16 mouse cellular contexts compared by ENCODE assay signal in genomic region chr12:84013130-84013529, GRCm38 (mm10). TPM values are rescaled to one million over a fixed set of nuclear protein-coding genes. Genes with fewer than 3 reads are reported as not detected.
DNase-seq lines count a peak whose midpoint lies in the region; ATAC-seq and TF ChIP-seq lines count a peak whose summit lies in the region.
"Had no signal": no experiment of that assay in that cellular context is flagged by ENCODE, and none has a peak within 500 bp of the region (broad histone marks: within the 10 kb centered on the region; RNA-seq: fewer than 3 reads in every experiment).

No protein-coding gene starts in this region.

- DNase-seq in hindbrain, embryonic 14.5 days (ENCODE audit: low spot score) = no peak
- no peak for DNase-seq in hindbrain, embryonic 10.5 days (ENCODE audit: low spot score)
- no peak for DNase-seq in lung, embryonic 14.5 days
- DNase-seq in lung, adult 18-20 months = no peak
- DNase-seq in adrenal gland, postnatal 14 days = no peak
- DNase-seq: adrenal gland, adult 8-10 months; heart, postnatal 4 days; thymus, adult 2 months had no signal

- no peaks in the 10 kb centered on the region; the same call in 1 of the 2 replicates for H3K36me3 ChIP-seq in hindbrain, embryonic 14.5 days (replicated peaks; ENCODE audit: control insufficient read depth, insufficient read depth)
- peaks cover 25% of the 10 kb centered on the region for H3K36me3 ChIP-seq in hindbrain, embryonic 10.5 days
- H3K36me3 ChIP-seq in lung, embryonic 14.5 days (ENCODE audit: insufficient read depth) = peaks cover 16% of the 10 kb centered on the region
- H3K36me3 ChIP-seq in hindbrain, embryonic 16.5 days (ENCODE audit: control insufficient read depth, insufficient read depth, low read length) = no peaks in the 10 kb centered on the region
- H3K36me3 ChIP-seq in neural tube, embryonic 15.5 days = no peaks in the 10 kb centered on the region; the same call in 1 of the 2 replicates

- H3K27ac ChIP-seq in hindbrain, embryonic 14.5 days = no peak overlapping the region
- H3K27ac ChIP-seq in hindbrain, embryonic 10.5 days = no peak overlapping the region
- H3K27ac ChIP-seq in lung, embryonic 14.5 days (ENCODE audit: low read depth) = no peak overlapping the region
- no peak overlapping the region for H3K27ac ChIP-seq in hindbrain, embryonic 16.5 days (ENCODE audit: low read depth, low read length)
- H3K27ac ChIP-seq in neural tube, embryonic 15.5 days (replicated peaks) = no peak overlapping the region
- H3K27ac ChIP-seq: kidney, embryonic 15.5 days had no signal

- peak overlapping the region; percentile 19; the same call in 1 of the 2 replicates for H3K4me2 ChIP-seq in hindbrain, embryonic 14.5 days (replicated peaks)
- 0 out of 2 replicates have a peak overlapping the region, but pooled peaks have one; percentile 4 for H3K4me2 ChIP-seq in lung, embryonic 14.5 days
- peak overlapping the region; percentile 55 for H3K4me2 ChIP-seq in hindbrain, embryonic 16.5 days (ENCODE audit: low read length)
- H3K4me2 ChIP-seq in neural tube, embryonic 15.5 days = peak overlapping the region; percentile 60
- H3K4me2 ChIP-seq: kidney, embryonic 15.5 days had no signal

- H3K4me1 ChIP-seq in hindbrain, embryonic 14.5 days (replicated peaks; ENCODE audit: control insufficient read depth, insufficient read depth, low read length) = peaks cover 22% of the 10 kb centered on the region
- peaks cover 50% of the 10 kb centered on the region for H3K4me1 ChIP-seq in hindbrain, embryonic 10.5 days (replicated peaks)
- H3K4me1 ChIP-seq in lung, embryonic 14.5 days (ENCODE audit: insufficient read depth) = peaks cover 11% of the 10 kb centered on the region
- peaks cover 8% of the 10 kb centered on the region for H3K4me1 ChIP-seq in hindbrain, embryonic 16.5 days (ENCODE audit: control insufficient read depth, insufficient read depth, low read depth, low read length)
- peaks cover 28% of the 10 kb centered on the region for H3K4me1 ChIP-seq in neural tube, embryonic 15.5 days

- no peak for ATAC-seq in hindbrain, embryonic 14.5 days (ENCODE audit: low FRiP score)
- no peak for ATAC-seq in lung, embryonic 14.5 days (ENCODE audit: insufficient read depth)
- no peak for ATAC-seq in hindbrain, embryonic 16.5 days
- ATAC-seq in neural tube, embryonic 15.5 days (ENCODE audit: low FRiP score) = no peak
- no peak for ATAC-seq in cerebellum, adult (ENCODE audit: insufficient number of reproducible peaks, low FRiP score, low TSS enrichment)

- no peaks in the 10 kb centered on the region for H3K9me3 ChIP-seq in hindbrain, embryonic 14.5 days (ENCODE audit: control insufficient read depth, low read length)
- no peaks in the 10 kb centered on the region for H3K9me3 ChIP-seq in hindbrain, embryonic 10.5 days
- no peaks in the 10 kb centered on the region for H3K9me3 ChIP-seq in lung, embryonic 14.5 days (ENCODE audit: low read depth, low read length)
- no peaks in the 10 kb centered on the region for H3K9me3 ChIP-seq in hindbrain, embryonic 16.5 days (ENCODE audit: control insufficient read depth, low read length)
- H3K9me3 ChIP-seq in neural tube, embryonic 15.5 days (replicated peaks) = no peaks in the 10 kb centered on the region
- H3K9me3 ChIP-seq: kidney, embryonic 15.5 days had no signal

- no peak overlapping the region for H3K4me3 ChIP-seq in hindbrain, embryonic 14.5 days (replicated peaks; ENCODE audit: low read length)
- H3K4me3 ChIP-seq in hindbrain, embryonic 10.5 days = no peak overlapping the region
- H3K4me3 ChIP-seq in lung, embryonic 14.5 days (ENCODE audit: low read depth, low read length) = no peak overlapping the region
- no peak overlapping the region for H3K4me3 ChIP-seq in hindbrain, embryonic 16.5 days (ENCODE audit: low read length)
- H3K4me3 ChIP-seq in neural tube, embryonic 15.5 days (replicated peaks) = no peak overlapping the region
- H3K4me3 ChIP-seq: kidney, embryonic 15.5 days; myocyte had no signal

- TF ChIP-seq CTCF in lung, embryonic 14.5 days (IDR thresholded peaks at IDR 0.05; ENCODE audit: low read depth) = peak; percentile 35

- H3K9ac ChIP-seq in hindbrain, embryonic 14.5 days = no peak overlapping the region
- no peak overlapping the region for H3K9ac ChIP-seq in lung, embryonic 14.5 days
- H3K9ac ChIP-seq in hindbrain, embryonic 16.5 days (ENCODE audit: low read depth, low read length) = no peak overlapping the region
- H3K9ac ChIP-seq in neural tube, embryonic 15.5 days (replicated peaks) = no peak overlapping the region
- H3K9ac ChIP-seq: kidney, embryonic 15.5 days had no signal

- 64% methylated on average over 6 of the region's 6 CpGs for WGBS in hindbrain, embryonic 14.5 days
- WGBS in hindbrain, embryonic 10.5 days = 78% methylated on average over 6 of the region's 6 CpGs
- WGBS in lung, embryonic 14.5 days = 67% methylated on average over 6 of the region's 6 CpGs
- 56% methylated on average over 6 of the region's 6 CpGs for WGBS in hindbrain, embryonic 16.5 days
- 53% methylated on average over 6 of the region's 6 CpGs for WGBS in neural tube, embryonic 15.5 days

- 0 out of 2 replicates have a peak, but pooled peaks cover 5% of the 10 kb centered on the region for H3K27me3 ChIP-seq in hindbrain, embryonic 14.5 days (ENCODE audit: control insufficient read depth, insufficient read depth, low read length)
- no peaks in the 10 kb centered on the region for H3K27me3 ChIP-seq in hindbrain, embryonic 10.5 days (ENCODE audit: insufficient read depth, poor library complexity, severe bottlenecking)
- H3K27me3 ChIP-seq in lung, embryonic 14.5 days (ENCODE audit: insufficient read depth, low read length) = no peaks in the 10 kb centered on the region
- no peaks in the 10 kb centered on the region for H3K27me3 ChIP-seq in hindbrain, embryonic 16.5 days (replicated peaks; ENCODE audit: control insufficient read depth, insufficient read depth, low read length)
- no peaks in the 10 kb centered on the region for H3K27me3 ChIP-seq in neural tube, embryonic 15.5 days (replicated peaks)
- H3K27me3 ChIP-seq: kidney, embryonic 15.5 days had no signal

RNA-seq across cellular contexts. Expression of gene Acot1, which starts 3.8 kb away (rescaled TPM):
- polyA plus RNA-seq in hindbrain, embryonic 14.5 days (2014; fragmentation: Nextera tagmentation; extraction: Ambion mirVana) = 100 and 108 TPM in 2 replicates
- polyA plus RNA-seq in hindbrain, embryonic 10.5 days (2016; fragmentation: Nextera tagmentation; extraction: Ambion mirVana) = 39.8 and 45.3 TPM in 2 replicates
- polyA plus RNA-seq in lung, embryonic 14.5 days (2014; fragmentation: Nextera tagmentation; extraction: Ambion mirVana) = 92.9 and 98.2 TPM in 2 replicates
- polyA plus RNA-seq in hindbrain, embryonic 16.5 days (2015; fragmentation: Nextera tagmentation; extraction: Ambion mirVana) = 98.1 and 112 TPM in 2 replicates
- 71.2 and 78.4 TPM in 2 replicates for polyA plus RNA-seq in neural tube, embryonic 15.5 days (2015; fragmentation: Nextera tagmentation; extraction: Ambion mirVana)
- total RNA-seq in adrenal gland, postnatal 14 days (2021) = 8.0 and 20.7 TPM in 2 replicates

RNA-seq across cellular contexts. Expression of gene Acot4, which starts 25.0 kb away (rescaled TPM):
- 0.54 and 0.61 TPM in 2 replicates for polyA plus RNA-seq in hindbrain, embryonic 14.5 days (2014; fragmentation: Nextera tagmentation; extraction: Ambion mirVana)
- 0.08 and 0.14 TPM in 2 replicates for polyA plus RNA-seq in hindbrain, embryonic 10.5 days (2016; fragmentation: Nextera tagmentation; extraction: Ambion mirVana)
- 0.11 and 0.42 TPM in 2 replicates for polyA plus RNA-seq in lung, embryonic 14.5 days (2014; fragmentation: Nextera tagmentation; extraction: Ambion mirVana)
- polyA plus RNA-seq in hindbrain, embryonic 16.5 days (2015; fragmentation: Nextera tagmentation; extraction: Ambion mirVana) = 0.54 and 0.68 TPM in 2 replicates
- polyA plus RNA-seq in neural tube, embryonic 15.5 days (2015; fragmentation: Nextera tagmentation; extraction: Ambion mirVana) = 0.55 and 1.2 TPM in 2 replicates
- total RNA-seq in adrenal gland, postnatal 14 days (2021) = 3.0 and 3.3 TPM in 2 replicates
- polyA plus RNA-seq: myocyte had no signal

RNA-seq across cellular contexts. Expression of gene Acot2, which starts 25.5 kb away (rescaled TPM):
- polyA plus RNA-seq in hindbrain, embryonic 14.5 days (2014; fragmentation: Nextera tagmentation; extraction: Ambion mirVana) = 9.8 and 13.8 TPM in 2 replicates
- 15.5 and 20.0 TPM in 2 replicates for polyA plus RNA-seq in hindbrain, embryonic 10.5 days (2016; fragmentation: Nextera tagmentation; extraction: Ambion mirVana)
- polyA plus RNA-seq in lung, embryonic 14.5 days (2014; fragmentation: Nextera tagmentation; extraction: Ambion mirVana) = 30.3 and 31.3 TPM in 2 replicates
- 16.1 TPM in 2 replicates for polyA plus RNA-seq in hindbrain, embryonic 16.5 days (2015; fragmentation: Nextera tagmentation; extraction: Ambion mirVana)
- 13.3 and 16.6 TPM in 2 replicates for polyA plus RNA-seq in neural tube, embryonic 15.5 days (2015; fragmentation: Nextera tagmentation; extraction: Ambion mirVana)
- 31.7 and 39.1 TPM in 2 replicates for total RNA-seq in adrenal gland, postnatal 14 days (2021)

RNA-seq across cellular contexts. Expression of gene Gm49366, which starts 25.6 kb away (rescaled TPM):
- polyA plus RNA-seq in hindbrain, embryonic 14.5 days (2014; fragmentation: Nextera tagmentation; extraction: Ambion mirVana) = not detected in 2 replicates
- not detected in 2 replicates for polyA plus RNA-seq in hindbrain, embryonic 10.5 days (2016; fragmentation: Nextera tagmentation; extraction: Ambion mirVana)
- not detected in 2 replicates for polyA plus RNA-seq in lung, embryonic 14.5 days (2014; fragmentation: Nextera tagmentation; extraction: Ambion mirVana)
- not detected in 2 replicates for polyA plus RNA-seq in hindbrain, embryonic 16.5 days (2015; fragmentation: Nextera tagmentation; extraction: Ambion mirVana)
- polyA plus RNA-seq in neural tube, embryonic 15.5 days (2015; fragmentation: Nextera tagmentation; extraction: Ambion mirVana) = not detected in 2 replicates
- not detected in 2 replicates for total RNA-seq in adrenal gland, postnatal 14 days (2021)
- total RNA-seq: heart, postnatal 4 days; layer of hippocampus, postnatal 25 days had no signal
- polyA plus RNA-seq: kidney, embryonic 15.5 days; limb, embryonic 14.5 days; myocyte; thymus, adult 2 months had no signal

RNA-seq across cellular contexts. Expression of gene Heatr4, which starts 28.5 kb away (rescaled TPM):
- polyA plus RNA-seq in hindbrain, embryonic 14.5 days (2014; fragmentation: Nextera tagmentation; extraction: Ambion mirVana) = not detected in 2 replicates
- polyA plus RNA-seq in hindbrain, embryonic 10.5 days (2016; fragmentation: Nextera tagmentation; extraction: Ambion mirVana) = not detected in 2 replicates
- polyA plus RNA-seq in lung, embryonic 14.5 days (2014; fragmentation: Nextera tagmentation; extraction: Ambion mirVana) = not detected in 2 replicates
- not detected in 2 replicates for polyA plus RNA-seq in hindbrain, embryonic 16.5 days (2015; fragmentation: Nextera tagmentation; extraction: Ambion mirVana)
- polyA plus RNA-seq in neural tube, embryonic 15.5 days (2015; fragmentation: Nextera tagmentation; extraction: Ambion mirVana) = not detected in 2 replicates
- total RNA-seq in adrenal gland, postnatal 14 days (2021) = not detected in 2 replicates
- total RNA-seq: adrenal gland, adult 8-10 months; heart, adult 8-10 months; layer of hippocampus, postnatal 25 days had no signal
- polyA plus RNA-seq: kidney, embryonic 15.5 days; myocyte; thymus, adult 2 months had no signal

Comparison
In these comparisons a context has a peak if more than half of its experiments do, and no peak if none do; other contexts are left out.
1. H3K4me2 ChIP-seq: peak in every context shown above with its lines; median percentile 60 in neural tube, embryonic 15.5 days; 55 in hindbrain, embryonic 16.5 days; 19 in hindbrain, embryonic 14.5 days; 4 in lung, embryonic 14.5 days.